Mouse (Mus musculus) intestine, embryonic 14.5 days (tissue): Measurements from ENCODE around the gene Srpk1. TPM values are rescaled to one million over a fixed set of nuclear protein-coding genes. Genes with fewer than 3 reads are reported as not detected.

Experiments used
- ATAC-seq: fragments of 200-750 bp; cut with Nextera tagmentation; replicated peaks from 2 replicates; pipeline ENCODE4 v1.8.0; 2017; ENCODE audit warnings: low read depth, moderate number of reproducible peaks, moderate TSS enrichment, moderate library complexity; ENCODE audit not compliant: low FRiP score, low TSS enrichment
- DNase-seq: peaks from one replicate; pipeline ENCODE4 v3.0.0-alpha.2; 2018; ENCODE audit warnings: low spot score
- H3K27ac ChIP-seq: fragments of 300-500 bp; sonication (generic); 2 replicates; pipeline ENCODE4 v1.5.1; 2014; ENCODE audit warnings: low read depth, mild to moderate bottlenecking, control low read depth
- H3K27me3 ChIP-seq: fragments of 300-500 bp; sonication (generic); replicated peaks from 2 replicates; pipeline ENCODE4 v1.6.1; 2014; ENCODE audit warnings: low read length, control low read depth; ENCODE audit not compliant: control insufficient read depth, insufficient read depth
- H3K36me3 ChIP-seq: fragments of 300-500 bp; sonication (generic); 2 replicates; pipeline ENCODE4 v1.6.1; 2014; ENCODE audit warnings: low read length, control low read depth; ENCODE audit not compliant: control insufficient read depth, insufficient read depth
- H3K4me1 ChIP-seq: fragments of 300-500 bp; sonication (generic); replicated peaks from 2 replicates; pipeline ENCODE4 v1.6.1; 2014; ENCODE audit warnings: low read length, control low read depth, mixed read lengths; ENCODE audit not compliant: control insufficient read depth, insufficient read depth
- H3K4me2 ChIP-seq: fragments of 300-500 bp; sonication (generic); 2 replicates; pipeline ENCODE4 v1.6.1; 2014; ENCODE audit warnings: low read length
- H3K4me3 ChIP-seq: fragments of 300-500 bp; sonication (generic); 2 replicates; pipeline ENCODE4 v1.5.1; 2014; ENCODE audit warnings: low read depth, low read length, control low read depth, mixed read lengths
- H3K9ac ChIP-seq: fragments of 300-500 bp; sonication (generic); 2 replicates; pipeline ENCODE4 v1.6.1; 2014; ENCODE audit warnings: mild to moderate bottlenecking, low read length
- H3K9me3 ChIP-seq: fragments of 300-500 bp; sonication (generic); 2 replicates; pipeline ENCODE4 v1.6.1; 2016; ENCODE audit warnings: low read length, control low read depth; ENCODE audit not compliant: control insufficient read depth
- WGBS: fragments of 180-500 bp; shearing (Covaris S2); extraction: QIAGEN DNeasy Blood & Tissue Kit; methylation state at CpG from one replicate; pipeline ENCODE4 v1.1.7; 2014; 5-methylcytosine and 5-hydroxymethylcytosine counted together
- polyA plus RNA-seq: library from polyadenylated mRNA; unstranded; fragments of >200 nt; fragmentation: Nextera tagmentation; extraction: Ambion mirVana; gene quantifications from 2 replicates; pipeline ENCODE4 v1.2.1, GENCODE M21; 2014

The Srpk1 gene
- polyA plus RNA-seq, 1 experiment from 2014 or later: 126 TPM

- no peak for ATAC-seq
- H3K4me2 ChIP-seq: no peak overlapping the region
- no peaks in the 10 kb centered on the region for H3K4me1 ChIP-seq
- DNase-seq: no peak
- WGBS: 79% methylated on average over 7 of the region's 7 CpGs
- H3K4me3 ChIP-seq: no peak overlapping the region
- no peak overlapping the region for H3K9ac ChIP-seq
- H3K36me3 ChIP-seq: no peaks in the 10 kb centered on the region
- H3K27ac ChIP-seq: no peak overlapping the region
- H3K27me3 ChIP-seq: no peaks in the 10 kb centered on the region
- no peaks in the 10 kb centered on the region for H3K9me3 ChIP-seq
These were observed 15.5 kb upstream of the Srpk1 start for GRCm38 (mm10) chr17:28637711-28638690.

GRCm38 (mm10) chr17:28635842-28636241 lies 13.3 kb upstream of the Srpk1 start:
- no peaks in the 10 kb centered on the region for H3K27me3 ChIP-seq
- no peak overlapping the region for H3K4me3 ChIP-seq
- ATAC-seq (no peak), DNase-seq (no peak)
- no peak overlapping the region for H3K4me2 ChIP-seq
- no peaks in the 10 kb centered on the region for H3K4me1 ChIP-seq
- H3K27ac ChIP-seq: no peak overlapping the region
- no peak overlapping the region for H3K9ac ChIP-seq
- H3K36me3 ChIP-seq: no peaks in the 10 kb centered on the region
- WGBS: 76% methylated on average over 5 of the region's 5 CpGs
- no peaks in the 10 kb centered on the region for H3K9me3 ChIP-seq

- WGBS: 47% methylated on average over 3 of the region's 3 CpGs
- no peaks in the 10 kb centered on the region for H3K9me3 ChIP-seq
- no peaks in the 10 kb centered on the region for H3K27me3 ChIP-seq
- no peaks in the 10 kb centered on the region for H3K36me3 ChIP-seq
- no peak overlapping the region for H3K27ac ChIP-seq
- DNase-seq (no peak), ATAC-seq (0 out of 2 replicates have a peak, but pooled peaks have one; percentile 43)
- H3K4me3 ChIP-seq: no peak overlapping the region
- H3K9ac ChIP-seq: no peak overlapping the region
- H3K4me1 ChIP-seq: no peaks in the 10 kb centered on the region
- no peak overlapping the region for H3K4me2 ChIP-seq
These were observed 6.6 kb upstream of the Srpk1 start for GRCm38 (mm10) chr17:28629125-28629524.

- no peaks in the 10 kb centered on the region for H3K9me3 ChIP-seq
- 38% methylated on average over 10 of the region's 10 CpGs for WGBS
- 0 out of 2 replicates have a peak, but pooled peaks have one; percentile 40 for ATAC-seq
These were observed 6.0 kb upstream of the Srpk1 start for GRCm38 (mm10) chr17:28628248-28629124.

DNA sequence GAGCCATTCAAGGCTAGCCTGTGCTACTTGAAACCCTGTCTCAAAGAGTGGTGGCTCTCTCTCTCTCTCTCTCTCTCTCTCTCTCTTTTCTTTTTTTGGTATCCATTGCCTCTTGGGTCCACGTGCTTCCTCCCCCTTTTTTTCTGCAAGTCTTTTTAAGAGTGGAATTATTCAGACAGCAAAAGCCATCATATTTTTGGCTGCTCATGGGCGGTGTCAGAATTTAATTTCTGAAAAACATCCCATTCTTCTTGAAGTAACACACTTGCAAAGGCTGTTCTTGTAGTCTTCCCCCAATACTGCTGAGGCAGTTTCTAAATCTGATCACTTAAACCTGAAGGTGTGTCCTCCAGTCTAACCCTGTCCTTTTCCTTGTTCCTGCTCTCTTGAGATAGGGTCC lies 4.4 kb upstream of the Srpk1 start:
- Histone ChIP-seq H3K9ac (no peak overlapping the region), H3K36me3 (no peaks in the 10 kb centered on the region), H3K4me2 (no peak overlapping the region), H3K27me3 (no peaks in the 10 kb centered on the region), H3K4me3 (no peak overlapping the region), H3K27ac (no peak overlapping the region), H3K9me3 (no peaks in the 10 kb centered on the region), H3K4me1 (no peaks in the 10 kb centered on the region)
- DNase-seq (no peak), ATAC-seq (no peak)
- 78% methylated on average over 2 of the region's 2 CpGs for WGBS

More at GRCm38 (mm10) chr17:28628248-28629124, 6.0 kb upstream of the Srpk1 start:
- Histone ChIP-seq H3K27me3 (no peaks in the 10 kb centered on the region), H3K4me2 (no peak overlapping the region), H3K27ac (no peak overlapping the region), H3K4me1 (no peaks in the 10 kb centered on the region), H3K4me3 (no peak overlapping the region), H3K36me3 (no peaks in the 10 kb centered on the region), H3K9ac (no peak overlapping the region)
- no peak for DNase-seq

DNA sequence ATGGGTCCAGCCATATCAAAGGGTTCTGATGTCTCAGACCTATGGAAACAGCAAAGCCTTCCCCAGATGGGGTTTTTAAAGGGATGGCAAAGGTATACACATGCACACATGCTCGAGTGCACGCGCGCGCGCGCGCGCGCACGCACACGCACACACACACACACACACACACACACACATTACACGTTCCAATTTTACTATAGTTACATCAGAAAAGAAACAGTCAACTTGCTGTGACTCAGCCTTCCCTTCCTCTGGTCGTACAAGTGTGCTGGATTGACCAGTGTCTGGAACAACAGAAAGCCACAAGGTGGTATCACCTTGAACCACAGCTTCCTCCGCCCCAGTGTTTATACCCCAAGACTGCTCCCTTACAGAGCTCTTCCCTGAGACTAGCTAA lies 2.8 kb upstream of the Srpk1 start:
- Histone ChIP-seq H3K4me3 (no peak overlapping the region), H3K9ac (no peak overlapping the region), H3K27me3 (no peaks in the 10 kb centered on the region), H3K27ac (no peak overlapping the region), H3K4me1 (peaks cover 10% of the 10 kb centered on the region), H3K9me3 (no peaks in the 10 kb centered on the region), H3K4me2 (no peak overlapping the region), H3K36me3 (no peaks in the 10 kb centered on the region; the same call in 1 of the 2 replicates)
- ATAC-seq: no peak
- 85% methylated on average over 15 of the region's 15 CpGs for WGBS
- no peak for DNase-seq

- 79% methylated on average over 2 of the region's 2 CpGs for WGBS
- H3K4me2 ChIP-seq: no peak overlapping the region
- H3K9ac ChIP-seq: no peak overlapping the region
- DNase-seq (no peak), ATAC-seq (no peak)
- peaks cover 4% of the 10 kb centered on the region for H3K36me3 ChIP-seq
- H3K27ac ChIP-seq: no peak overlapping the region
- no peaks in the 10 kb centered on the region for H3K9me3 ChIP-seq
- no peak overlapping the region for H3K4me3 ChIP-seq
- no peaks in the 10 kb centered on the region for H3K27me3 ChIP-seq
- peaks cover 10% of the 10 kb centered on the region for H3K4me1 ChIP-seq
These were observed 2.3 kb upstream of the Srpk1 start for GRCm38 (mm10) chr17:28624841-28625240.

DNA sequence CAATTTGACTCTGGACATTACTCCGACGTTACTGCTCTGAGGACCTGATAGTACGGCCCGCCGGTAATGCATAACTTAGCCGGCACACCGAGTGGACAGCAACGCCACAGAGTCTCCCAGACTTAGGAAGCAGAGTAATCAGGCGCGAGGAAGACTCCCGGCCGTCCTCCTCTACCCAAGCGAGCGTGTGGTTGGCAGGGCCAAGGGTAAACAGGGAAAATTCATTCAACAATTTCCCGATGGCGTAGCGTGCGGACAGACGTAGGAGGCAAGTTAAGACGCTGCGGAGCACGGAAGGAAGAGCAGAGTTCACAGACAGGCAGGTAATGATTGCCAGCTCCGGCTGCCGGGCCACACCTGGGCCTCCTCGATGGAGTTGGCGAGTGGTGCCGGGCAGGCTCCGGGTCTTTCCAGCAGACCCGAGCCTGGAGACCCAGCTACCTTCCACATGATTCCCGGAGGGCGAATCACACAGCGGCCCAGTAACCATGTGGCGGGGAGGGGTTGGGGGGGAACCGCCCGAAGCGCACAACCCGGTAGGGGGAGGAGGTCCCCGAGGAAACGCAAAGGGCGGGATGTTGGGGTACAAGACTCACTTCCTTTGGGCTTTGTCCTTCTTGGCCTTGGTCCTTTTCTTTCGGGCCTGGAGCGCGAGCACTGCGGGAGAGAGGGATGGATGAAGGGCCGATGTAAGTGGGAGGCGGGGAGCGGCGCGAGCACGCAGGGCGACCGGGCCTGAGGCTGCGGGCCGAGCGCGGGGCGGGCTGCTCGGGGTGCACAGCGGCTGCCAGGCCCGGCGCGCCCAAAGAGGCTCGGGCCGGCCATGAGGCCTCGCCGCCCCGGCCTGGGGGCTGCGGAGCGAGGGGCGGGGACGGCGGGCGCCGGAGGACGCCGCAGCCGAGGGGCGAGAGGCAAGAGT lies 869 bp downstream of the Srpk1 start:
- H3K36me3 ChIP-seq: peaks cover 13% of the 10 kb centered on the region
- H3K9me3 ChIP-seq: no peaks in the 10 kb centered on the region
- peaks cover 12% of the 10 kb centered on the region for H3K4me1 ChIP-seq
- peak overlapping the region; percentile 99 for H3K4me3 ChIP-seq
- H3K27ac ChIP-seq: peak overlapping the region; percentile 90
- under 1% methylated on average over 70 of the region's 78 CpGs for WGBS
- H3K4me2 ChIP-seq: peak overlapping the region; percentile 96
- ATAC-seq (peak; percentile 74), DNase-seq (peak; percentile 81)
- peak overlapping the region; percentile 96 for H3K9ac ChIP-seq
- H3K27me3 ChIP-seq: no peaks in the 10 kb centered on the region
